Mouse (Mus musculus): ENCODE measurements around the gene Ndufs1. TPM values are rescaled to one million over a fixed set of nuclear protein-coding genes. Genes with fewer than 3 reads are reported as not detected.
"Not testable (repeated sequence)": the region's sequence is repeated elsewhere in the genome, so short reads cannot be mapped to it uniquely, and the experiment has no call there.

Gene Ndufs1
- polyA plus RNA-seq, 1 experiment from 2014 or later, result 147 TPM

GRCm38 (mm10) chr1:63192306-63193065 is 15.9 kb upstream of the Ndufs1 start:
- no peaks in the 10 kb centered on the region for H3K36me3 ChIP-seq (ENCODE audit: control insufficient read depth, insufficient read depth, low read length)
- H3K9me3 ChIP-seq (ENCODE audit: control insufficient read depth, low read length), result no peaks in the 10 kb centered on the region
- no peaks in the 10 kb centered on the region for H3K27me3 ChIP-seq (ENCODE audit: control insufficient read depth, insufficient read depth, low read length)
- no peak overlapping the region for H3K27ac ChIP-seq (ENCODE audit: low read depth, low read length)
- WGBS, result 68% methylated on average over 11 of the region's 11 CpGs
- no peak overlapping the region for H3K4me3 ChIP-seq (ENCODE audit: low read length)
- ATAC-seq (ENCODE audit: low FRiP score, low TSS enrichment), result no peak
- no peak overlapping the region for H3K4me2 ChIP-seq (replicated peaks; ENCODE audit: low read depth, low read length)
- H3K4me1 ChIP-seq (ENCODE audit: control insufficient read depth, insufficient read depth, low read length), result no peaks in the 10 kb centered on the region
- H3K9ac ChIP-seq (ENCODE audit: low read depth, low read length), result no peak overlapping the region

GRCm38 (mm10) chr1:63190851-63191250 is 14.2 kb upstream of the Ndufs1 start:
- Histone ChIP-seq H3K4me1 (ENCODE audit: control insufficient read depth, insufficient read depth, low read length) (no peaks in the 10 kb centered on the region), H3K4me3 (ENCODE audit: low read length) (no peak overlapping the region), H3K36me3 (ENCODE audit: control insufficient read depth, insufficient read depth, low read length) (no peaks in the 10 kb centered on the region), H3K9ac (ENCODE audit: low read depth, low read length) (no peak overlapping the region), H3K4me2 (replicated peaks; ENCODE audit: low read depth, low read length) (no peak overlapping the region), H3K9me3 (ENCODE audit: control insufficient read depth, low read length) (no peaks in the 10 kb centered on the region), H3K27ac (ENCODE audit: low read depth, low read length) (no peak overlapping the region), H3K27me3 (ENCODE audit: control insufficient read depth, insufficient read depth, low read length) (no peaks in the 10 kb centered on the region)
- ATAC-seq (ENCODE audit: low FRiP score, low TSS enrichment), result no peak
- 60% methylated on average over 8 of the region's 8 CpGs for WGBS

GRCm38 (mm10) chr1:63188536-63188935 is 11.9 kb upstream of the Ndufs1 start:
- H3K36me3 ChIP-seq (ENCODE audit: control insufficient read depth, insufficient read depth, low read length), result no peaks in the 10 kb centered on the region
- no peaks in the 10 kb centered on the region for H3K4me1 ChIP-seq (ENCODE audit: control insufficient read depth, insufficient read depth, low read length)
- H3K9ac ChIP-seq (ENCODE audit: low read depth, low read length), result no peak overlapping the region
- no peak overlapping the region for H3K4me2 ChIP-seq (replicated peaks; ENCODE audit: low read depth, low read length)
- 95% methylated on average over 3 of the region's 3 CpGs for WGBS
- H3K4me3 ChIP-seq (ENCODE audit: low read length), result no peak overlapping the region
- no peaks in the 10 kb centered on the region for H3K27me3 ChIP-seq (ENCODE audit: control insufficient read depth, insufficient read depth, low read length)
- ATAC-seq (ENCODE audit: low FRiP score, low TSS enrichment), result no peak
- H3K9me3 ChIP-seq (ENCODE audit: control insufficient read depth, low read length), result no peaks in the 10 kb centered on the region
- no peak overlapping the region for H3K27ac ChIP-seq (ENCODE audit: low read depth, low read length)

GRCm38 (mm10) chr1:63185430-63185829 is 8.8 kb upstream of the Ndufs1 start:
- H3K27me3 ChIP-seq (ENCODE audit: control insufficient read depth, insufficient read depth, low read length); H3K27ac ChIP-seq (ENCODE audit: low read depth, low read length); ATAC-seq (ENCODE audit: low FRiP score, low TSS enrichment); H3K4me1 ChIP-seq (ENCODE audit: control insufficient read depth, insufficient read depth, low read length); H3K36me3 ChIP-seq (ENCODE audit: control insufficient read depth, insufficient read depth, low read length); H3K4me3 ChIP-seq (ENCODE audit: low read length); H3K9me3 ChIP-seq (ENCODE audit: control insufficient read depth, low read length); H3K4me2 ChIP-seq (replicated peaks; ENCODE audit: low read depth, low read length); H3K9ac ChIP-seq (ENCODE audit: low read depth, low read length): not testable (repeated sequence)
- 98% methylated on average over 5 of the region's 6 CpGs for WGBS

- Histone ChIP-seq H3K4me3 (ENCODE audit: low read length) (no peak overlapping the region), H3K9ac (ENCODE audit: low read depth, low read length) (no peak overlapping the region), H3K27ac (ENCODE audit: low read depth, low read length) (no peak overlapping the region), H3K27me3 (ENCODE audit: control insufficient read depth, insufficient read depth, low read length) (no peaks in the 10 kb centered on the region), H3K36me3 (ENCODE audit: control insufficient read depth, insufficient read depth, low read length) (peaks cover 34% of the 10 kb centered on the region), H3K4me2 (replicated peaks; ENCODE audit: low read depth, low read length) (no peak overlapping the region), H3K4me1 (ENCODE audit: control insufficient read depth, insufficient read depth, low read length) (peaks cover 5% of the 10 kb centered on the region), H3K9me3 (ENCODE audit: control insufficient read depth, low read length) (no peaks in the 10 kb centered on the region)
- WGBS, result 63% methylated on average over 10 of the region's 10 CpGs
- no peak for ATAC-seq (ENCODE audit: low FRiP score, low TSS enrichment)
These were observed 6.1 kb upstream of the Ndufs1 start for GRCm38 (mm10) chr1:63182636-63183270.

GRCm38 (mm10) chr1:63182212-63182611 is 5.6 kb upstream of the Ndufs1 start:
- no peaks in the 10 kb centered on the region for H3K9me3 ChIP-seq (ENCODE audit: control insufficient read depth, low read length)
- H3K27me3 ChIP-seq (ENCODE audit: control insufficient read depth, insufficient read depth, low read length), result no peaks in the 10 kb centered on the region
- 85% methylated on average over 5 of the region's 5 CpGs for WGBS
- peaks cover 35% of the 10 kb centered on the region for H3K36me3 ChIP-seq (ENCODE audit: control insufficient read depth, insufficient read depth, low read length)
- H3K4me1 ChIP-seq (ENCODE audit: control insufficient read depth, insufficient read depth, low read length), result peaks cover 6% of the 10 kb centered on the region
- no peak for ATAC-seq (ENCODE audit: low FRiP score, low TSS enrichment)
- no peak overlapping the region for H3K9ac ChIP-seq (ENCODE audit: low read depth, low read length)
- H3K4me2 ChIP-seq (replicated peaks; ENCODE audit: low read depth, low read length), result no peak overlapping the region
- H3K27ac ChIP-seq (ENCODE audit: low read depth, low read length), result no peak overlapping the region
- no peak overlapping the region for H3K4me3 ChIP-seq (ENCODE audit: low read length)

GRCm38 (mm10) chr1:63181480-63181879 is 4.8 kb upstream of the Ndufs1 start:
- ATAC-seq (ENCODE audit: low FRiP score, low TSS enrichment), result peak; percentile 5; the same call in 1 of the 2 replicates
- 100% methylated on average over 1 of the region's 1 CpGs for WGBS
- H3K36me3 ChIP-seq (ENCODE audit: control insufficient read depth, insufficient read depth, low read length), result peaks cover 35% of the 10 kb centered on the region

GRCm38 (mm10) chr1:63181019-63181418 is 4.4 kb upstream of the Ndufs1 start:
- no peaks in the 10 kb centered on the region for H3K9me3 ChIP-seq (ENCODE audit: control insufficient read depth, low read length)
- H3K9ac ChIP-seq (ENCODE audit: low read depth, low read length), result no peak overlapping the region
- no peaks in the 10 kb centered on the region for H3K27me3 ChIP-seq (ENCODE audit: control insufficient read depth, insufficient read depth, low read length)
- no peak overlapping the region for H3K4me3 ChIP-seq (ENCODE audit: low read length)
- H3K4me2 ChIP-seq (replicated peaks; ENCODE audit: low read depth, low read length), result no peak overlapping the region
- peaks cover 6% of the 10 kb centered on the region for H3K4me1 ChIP-seq (ENCODE audit: control insufficient read depth, insufficient read depth, low read length)
- ATAC-seq (ENCODE audit: low FRiP score, low TSS enrichment), result peak; percentile 73
- peaks cover 35% of the 10 kb centered on the region for H3K36me3 ChIP-seq (ENCODE audit: control insufficient read depth, insufficient read depth, low read length)
- H3K27ac ChIP-seq (ENCODE audit: low read depth, low read length), result no peak overlapping the region
- 3% methylated on average over 3 of the region's 3 CpGs for WGBS

More at GRCm38 (mm10) chr1:63181480-63181879, 4.8 kb upstream of the Ndufs1 start:
- no peak overlapping the region for H3K9ac ChIP-seq (ENCODE audit: low read depth, low read length)
- no peak overlapping the region for H3K27ac ChIP-seq (ENCODE audit: low read depth, low read length)
- no peaks in the 10 kb centered on the region for H3K27me3 ChIP-seq (ENCODE audit: control insufficient read depth, insufficient read depth, low read length)
- H3K4me2 ChIP-seq (replicated peaks; ENCODE audit: low read depth, low read length), result no peak overlapping the region
- H3K9me3 ChIP-seq (ENCODE audit: control insufficient read depth, low read length), result no peaks in the 10 kb centered on the region
- H3K4me3 ChIP-seq (ENCODE audit: low read length), result no peak overlapping the region
- H3K4me1 ChIP-seq (ENCODE audit: control insufficient read depth, insufficient read depth, low read length), result peaks cover 6% of the 10 kb centered on the region

GRCm38 (mm10) chr1:63180575-63180974 is 3.9 kb upstream of the Ndufs1 start:
- not testable (repeated sequence) for H3K9ac ChIP-seq (ENCODE audit: low read depth, low read length); H3K27me3 ChIP-seq (ENCODE audit: control insufficient read depth, insufficient read depth, low read length); H3K4me2 ChIP-seq (replicated peaks; ENCODE audit: low read depth, low read length); H3K27ac ChIP-seq (ENCODE audit: low read depth, low read length); H3K4me3 ChIP-seq (ENCODE audit: low read length); H3K9me3 ChIP-seq (ENCODE audit: control insufficient read depth, low read length); H3K4me1 ChIP-seq (ENCODE audit: control insufficient read depth, insufficient read depth, low read length)
- peak; percentile 13; the same call in 1 of the 2 replicates for ATAC-seq (ENCODE audit: low FRiP score, low TSS enrichment)
- H3K36me3 ChIP-seq (ENCODE audit: control insufficient read depth, insufficient read depth, low read length), result peaks cover 35% of the 10 kb centered on the region
- 67% methylated on average over 4 of the region's 4 CpGs for WGBS
